Mouse (Mus musculus) CH12F3 (cell line): ENCODE results near the gene Sirpb1c.
"Not testable (repeated sequence)": the region's sequence is repeated elsewhere in the genome, so short reads cannot be mapped to it uniquely, and the experiment has no call there.

Source experiments
- in situ Hi-C: fragments of 300-500 bp; cut with MboI; formaldehyde crosslinking; loops from 2 replicates; pipeline ENCODE4 v1.14.3; 2020; ENCODE audit warnings: low sequenced_read_pairs

Gene Sirpb1c

GRCm38 (mm10) chr3:15848280-15848679 lies at the start of gene Sirpb1c:
Gene Sirpb1c (minus strand): TSS chr3:15848528.
- in situ Hi-C loops, result not testable (repeated sequence)

GRCm38 (mm10) chr3:15886380-15886779 lies 38.1 kb upstream of the Sirpb1c start:
- in situ Hi-C loops, result no loop called here

GRCm38 (mm10) chr3:15855773-15856172 lies 7.4 kb upstream of the Sirpb1c start:
- in situ Hi-C loops, result not testable (repeated sequence)

- in situ Hi-C loops, result no loop called here
Observed at GRCm38 (mm10) chr3:15849922-15850321, 1.6 kb upstream of the Sirpb1c start.

GRCm38 (mm10) chr3:15847332-15848047 lies 838 bp downstream of the Sirpb1c start:
- in situ Hi-C loops, result no loop called here

GRCm38 (mm10) chr3:15773642-15774041 lies 74.7 kb downstream of the Sirpb1c start:
- in situ Hi-C loops, result not testable (repeated sequence)
